Mouse (Mus musculus): ENCODE measurements at regions not wholly inside any gene's neighbourhood (a gene's known extent, or its start where the extent isn't known, plus 50 kb on each side); places are given as distances from the start of the nearest gene placed in this dataset.

GRCm38 (mm10) chrX:143462632-143463031, 55.8 kb upstream of the Pak3 start:
- DNase-seq (ENCODE audit: low spot score in 2 of 2): no peak

- no peak for DNase-seq (ENCODE audit: low spot score in 2 of 2)
These were observed 54.7 kb upstream of the Chrdl1 start for GRCm38 (mm10) chrX:143448636-143449346.

- DNase-seq (ENCODE audit: low spot score in 2 of 2): peak in 1 of 2 experiments; percentile 22
These were observed 50.5 kb upstream of the Chrdl1 start for GRCm38 (mm10) chrX:143444581-143444980.
